34 mouse cellular contexts compared by ENCODE assay signal in genomic region chr7:139666871-139667270, GRCm38 (mm10). TPM values are rescaled to one million over a fixed set of nuclear protein-coding genes. Genes with fewer than 3 reads are reported as not detected.
A peak's percentile ranks its signal among the peaks of the same experiment; 100 is the strongest.
DNase-seq lines count a peak whose midpoint lies in the region; ATAC-seq and TF ChIP-seq lines count a peak whose summit lies in the region.
"Had no signal": no experiment of that assay in that cellular context is flagged by ENCODE, and none has a peak within 500 bp of the region (broad histone marks: within the 10 kb centered on the region; RNA-seq: fewer than 3 reads in every experiment).

No protein-coding gene starts in this region.

- H3K9me3 ChIP-seq in forebrain, embryonic 14.5 days (replicated peaks; ENCODE audit: control insufficient read depth, low read length), result no peaks in the 10 kb centered on the region
- no peaks in the 10 kb centered on the region for H3K9me3 ChIP-seq in forebrain, embryonic 12.5 days
- no peaks in the 10 kb centered on the region for H3K9me3 ChIP-seq in forebrain, embryonic 16.5 days (ENCODE audit: control insufficient read depth, low read length)
- H3K9me3 ChIP-seq: hindbrain, embryonic 10.5 days; intestine, embryonic 15.5 days; limb, embryonic 10.5 days; limb, embryonic 15.5 days; liver, embryonic 13.5 days; megakaryocyte, embryonic 14.5 days; midbrain, embryonic 12.5 days; neural tube, embryonic 12.5 days had no signal

- no peaks in the 10 kb centered on the region for H3K4me1 ChIP-seq in forebrain, embryonic 14.5 days (ENCODE audit: control insufficient read depth, insufficient read depth, low read length)
- H3K4me1 ChIP-seq in forebrain, embryonic 12.5 days, result no peaks in the 10 kb centered on the region
- peaks cover 8% of the 10 kb centered on the region for H3K4me1 ChIP-seq in forebrain, embryonic 16.5 days (replicated peaks; ENCODE audit: control insufficient read depth, insufficient read depth, low read length)
- H3K4me1 ChIP-seq: hindbrain, embryonic 10.5 days; intestine, embryonic 15.5 days; limb, embryonic 10.5 days; limb, embryonic 15.5 days; liver, embryonic 13.5 days; megakaryocyte, embryonic 14.5 days; midbrain, embryonic 12.5 days; neural tube, embryonic 12.5 days had no signal

- no peak overlapping the region for H3K4me3 ChIP-seq in forebrain, embryonic 14.5 days (ENCODE audit: low read depth, low read length)
- no peak overlapping the region for H3K4me3 ChIP-seq in forebrain, embryonic 12.5 days (replicated peaks)
- H3K4me3 ChIP-seq in layer of hippocampus, adult 2 months, result no peak overlapping the region
- H3K4me3 ChIP-seq in forebrain, embryonic 16.5 days (replicated peaks; ENCODE audit: low read length), result no peak overlapping the region
- H3K4me3 ChIP-seq: hindbrain, embryonic 10.5 days; intestine, embryonic 15.5 days; left cerebral cortex, adult 2 months; limb, embryonic 10.5 days; limb, embryonic 15.5 days; liver, embryonic 13.5 days; megakaryocyte, embryonic 14.5 days; midbrain, embryonic 12.5 days; myocyte; neural tube, embryonic 12.5 days had no signal

- no peak for TF ChIP-seq CTCF in layer of hippocampus, adult 2 months (conservative IDR thresholded peaks at IDR 0.05)

- no peak overlapping the region for H3K9ac ChIP-seq in forebrain, embryonic 14.5 days (ENCODE audit: low read length)
- no peak overlapping the region for H3K9ac ChIP-seq in forebrain, embryonic 12.5 days
- no peak overlapping the region for H3K9ac ChIP-seq in forebrain, embryonic 16.5 days (replicated peaks; ENCODE audit: low read depth, low read length)
- H3K9ac ChIP-seq: intestine, embryonic 15.5 days; limb, embryonic 15.5 days; liver, embryonic 13.5 days; midbrain, embryonic 12.5 days; neural tube, embryonic 12.5 days had no signal

- no peaks in the 10 kb centered on the region for H3K36me3 ChIP-seq in forebrain, embryonic 14.5 days (ENCODE audit: control insufficient read depth, insufficient read depth, low read length)
- no peaks in the 10 kb centered on the region for H3K36me3 ChIP-seq in forebrain, embryonic 12.5 days (replicated peaks)
- H3K36me3 ChIP-seq in forebrain, embryonic 16.5 days (ENCODE audit: control insufficient read depth, insufficient read depth), result no peaks in the 10 kb centered on the region
- H3K36me3 ChIP-seq: G1E; hindbrain, embryonic 10.5 days; intestine, embryonic 15.5 days; limb, embryonic 10.5 days; limb, embryonic 15.5 days; liver, embryonic 13.5 days; midbrain, embryonic 12.5 days; neural tube, embryonic 12.5 days had no signal

- H3K27me3 ChIP-seq in forebrain, embryonic 14.5 days (replicated peaks; ENCODE audit: control insufficient read depth, insufficient read depth, low read length), result no peaks in the 10 kb centered on the region
- peaks cover 13% of the 10 kb centered on the region; the same call in 1 of the 2 replicates for H3K27me3 ChIP-seq in forebrain, embryonic 12.5 days
- no peaks in the 10 kb centered on the region for H3K27me3 ChIP-seq in forebrain, embryonic 16.5 days (replicated peaks; ENCODE audit: control insufficient read depth, insufficient read depth, low read length)
- H3K27me3 ChIP-seq: intestine, embryonic 15.5 days; liver, embryonic 13.5 days; neural tube, embryonic 12.5 days had no signal

- no peak overlapping the region for H3K4me2 ChIP-seq in forebrain, embryonic 14.5 days (ENCODE audit: low read length)
- H3K4me2 ChIP-seq in forebrain, embryonic 12.5 days, result no peak overlapping the region
- H3K4me2 ChIP-seq in forebrain, embryonic 16.5 days (ENCODE audit: low read length), result no peak overlapping the region
- H3K4me2 ChIP-seq: intestine, embryonic 15.5 days; limb, embryonic 15.5 days; liver, embryonic 13.5 days; midbrain, embryonic 12.5 days; neural tube, embryonic 12.5 days had no signal

- DNase-seq in forebrain, embryonic 14.5 days (ENCODE audit: low spot score), result peak; percentile 78
- peak; percentile 22 to 47 for DNase-seq in layer of hippocampus, adult 2 months (ENCODE audit: low spot score in 2 of 2)
- DNase-seq in layer of hippocampus, postnatal 36 days, result no peak
- DNase-seq in thymus, postnatal 10 days (ENCODE audit: low spot score in 2 of 2), result no peak
- no peak for DNase-seq in cerebellum, adult 11-12 months
- DNase-seq: adrenal gland, adult 8-10 months; cerebellum, adult 2 months; cerebellum, postnatal 25 days; gastrocnemius, postnatal 14 days; heart, postnatal 14 days; kidney, adult 2 months; kidney, postnatal 36 days; liver, embryonic 13.5 days; lung, adult 18-20 months; lung, postnatal 4 days; right cerebral cortex, adult 18-20 months; spleen, adult 18-20 months; thymus, postnatal 25 days had no signal

- H3K27ac ChIP-seq in forebrain, embryonic 14.5 days (ENCODE audit: low read depth, low read length), result no peak overlapping the region; the same call in 1 of the 2 replicates
- H3K27ac ChIP-seq in forebrain, embryonic 12.5 days, result no peak overlapping the region
- H3K27ac ChIP-seq in layer of hippocampus, adult 2 months, result 0 out of 2 replicates have a peak overlapping the region, but pooled peaks have one; percentile 28
- H3K27ac ChIP-seq in forebrain, embryonic 16.5 days (ENCODE audit: low read length), result peak overlapping the region; percentile 67
- H3K27ac ChIP-seq: hindbrain, embryonic 10.5 days; intestine, embryonic 15.5 days; left cerebral cortex, adult 2 months; limb, embryonic 10.5 days; limb, embryonic 15.5 days; liver, embryonic 13.5 days; midbrain, embryonic 12.5 days; neural tube, embryonic 12.5 days had no signal

- 60% methylated on average over 8 of the region's 8 CpGs for WGBS in forebrain, embryonic 14.5 days
- WGBS in forebrain, embryonic 12.5 days, result 73% methylated on average over 8 of the region's 8 CpGs
- 47% methylated on average over 8 of the region's 8 CpGs for WGBS in forebrain, embryonic 16.5 days

- ATAC-seq in forebrain, embryonic 14.5 days, result peak; percentile 54; the same call in 1 of the 2 replicates
- no peak for ATAC-seq in forebrain, embryonic 12.5 days (ENCODE audit: low FRiP score)
- ATAC-seq in forebrain, embryonic 16.5 days, result peak; percentile 73
- ATAC-seq: hindbrain, embryonic 16.5 days; intestine, embryonic 15.5 days; lung, postnatal 0 days had no signal

RNA-seq across cellular contexts. Expression of gene Cfap46, which starts 16.7 kb away (rescaled TPM):
- polyA plus RNA-seq in forebrain, embryonic 14.5 days (2014; fragmentation: Nextera tagmentation; extraction: Ambion mirVana), result 1.1 and 1.2 TPM in 2 replicates
- polyA plus RNA-seq in forebrain, embryonic 12.5 days (2016; fragmentation: Nextera tagmentation; extraction: Ambion mirVana), result 0.57 and 0.81 TPM in 2 replicates
- total RNA-seq in layer of hippocampus, adult 2 months (2021), result 1 to 10 TPM; 2.2 to 2.5 TPM
- 1 to 10 TPM; 1.8 to 2.8 TPM for total RNA-seq in layer of hippocampus, postnatal 36 days (2021)
- polyA plus RNA-seq in forebrain, embryonic 16.5 days (2015; fragmentation: Nextera tagmentation; extraction: Ambion mirVana), result 1.8 and 1.9 TPM in 2 replicates
- total RNA-seq: G1E; granulocyte monocyte progenitor cell, adult 5-6 weeks had no signal
- polyA plus RNA-seq: G1E; heart, embryonic 14.5 days; liver, embryonic 13.5 days had no signal

Comparison
In these comparisons a context has a peak if more than half of its experiments do, and no peak if none do; other contexts are left out.
1. DNase-seq: peak in forebrain, embryonic 14.5 days (single experiment) and layer of hippocampus, adult 2 months (2 of 2); none in layer of hippocampus, postnatal 36 days (0 of 2), thymus, postnatal 10 days (0 of 2) and cerebellum, adult 11-12 months (single experiment).
2. H3K27ac ChIP-seq: peak in layer of hippocampus, adult 2 months (single experiment) and forebrain, embryonic 16.5 days (single experiment); none in forebrain, embryonic 14.5 days (single experiment) and forebrain, embryonic 12.5 days (single experiment).